Mouse (Mus musculus): Measurements from ENCODE around the gene Cbx3. TPM values are rescaled to one million over a fixed set of nuclear protein-coding genes. Genes with fewer than 3 reads are reported as not detected.
"Not testable (repeated sequence)": the region's sequence is repeated elsewhere in the genome, so short reads cannot be mapped to it uniquely, and the experiment has no call there.

Gene Cbx3
- total RNA-seq, 2 experiments from 2014 or later = 77.3 to 81.0 TPM

DNA sequence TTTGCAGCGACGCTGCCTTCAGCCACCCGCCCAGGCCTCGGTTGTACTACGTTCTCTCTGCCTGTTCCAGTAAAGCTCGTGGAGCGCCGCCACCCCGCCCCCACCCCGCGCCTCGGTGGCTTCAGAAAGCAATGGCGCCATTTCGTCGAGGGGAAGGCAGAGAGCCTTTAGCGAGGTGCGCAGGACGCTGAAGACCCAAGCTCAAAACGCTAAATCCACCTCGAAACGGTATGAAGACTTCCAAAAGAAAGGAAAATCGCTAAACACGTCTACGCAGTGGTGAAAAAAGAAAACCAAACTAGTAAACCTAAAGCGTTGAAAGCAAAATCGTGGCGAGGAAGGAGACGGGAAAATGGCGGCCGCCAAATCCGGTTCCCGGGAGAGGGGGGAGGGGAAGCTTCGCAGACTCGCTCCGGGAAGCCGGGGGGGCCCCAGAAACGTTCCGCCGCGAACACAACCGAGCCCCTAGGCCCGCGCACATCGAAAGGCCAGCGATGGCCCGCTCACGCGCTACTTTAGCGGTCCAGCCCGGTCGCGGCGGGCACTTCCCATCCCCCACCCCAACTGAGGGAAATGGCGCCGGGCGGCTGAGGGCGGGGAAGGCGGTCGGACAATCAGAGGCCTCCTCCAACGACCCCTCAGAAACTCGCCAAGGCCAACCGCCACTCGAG is 1.1 kb upstream of the Cbx3 start:
- DNase-seq = peak; percentile 79 to 80
- intact Hi-C loops (cut with DNase I) = no loop called here

DNA sequence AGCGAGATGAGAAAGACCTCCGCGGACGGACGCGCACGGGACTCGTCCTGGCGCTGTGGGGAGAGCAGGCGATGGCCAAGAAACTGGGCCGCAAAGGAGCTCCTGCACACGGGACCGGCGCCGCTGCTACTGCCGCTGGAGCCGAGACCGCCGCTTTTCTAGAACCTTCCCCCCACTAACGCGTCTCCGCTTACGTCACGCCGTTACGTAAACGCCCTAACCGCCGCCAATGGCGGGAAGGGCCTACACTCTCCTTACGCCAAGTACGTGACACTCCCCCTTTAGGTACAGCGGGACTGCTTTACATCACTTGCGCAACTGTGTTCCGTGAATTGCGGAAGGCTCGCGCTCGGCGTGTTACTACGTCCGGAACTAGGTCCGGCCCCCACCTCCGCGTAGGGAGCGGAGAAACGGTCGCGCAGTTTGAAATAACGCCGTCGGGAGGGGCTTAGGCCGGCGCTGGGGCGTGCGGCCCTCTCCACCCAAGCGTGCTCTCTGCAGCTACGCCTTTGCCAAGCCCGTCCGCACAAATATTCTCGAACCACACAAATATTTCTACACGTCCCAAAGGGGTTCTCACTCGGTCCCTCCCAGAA is 347 bp upstream of the Cbx3 start, which contains the start of gene Hnrnpa2b1:
Gene Hnrnpa2b1 (minus strand): TSS at position 180 of the 596 bp plus-strand sequence.
- DNase-seq = peak; percentile 99 to 100
- intact Hi-C loops (cut with DNase I) = loop anchor here (5.0 kb wide), 1 partner anchor 107 kb away; no protein-coding TSS in a partner anchor

DNA sequence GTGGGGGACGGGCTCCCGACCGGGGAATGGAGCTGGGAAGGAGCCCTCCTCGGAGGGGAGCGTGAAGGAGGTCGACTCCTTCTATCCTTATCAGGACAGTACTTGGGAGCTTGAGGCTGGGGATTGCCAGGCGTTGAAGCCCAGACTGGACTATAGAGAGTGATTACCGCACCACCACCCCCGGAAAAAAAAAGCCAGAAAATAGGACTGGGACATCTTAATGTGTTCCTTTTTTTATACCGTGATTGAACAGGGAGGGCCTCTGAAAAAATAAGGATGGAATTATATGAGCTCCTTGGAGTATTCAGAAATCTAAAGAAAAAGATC is 982 bp downstream of the Cbx3 start:
- no peak for DNase-seq
- intact Hi-C loops (cut with DNase I) = loop anchor here (5.0 kb wide), 1 partner anchor 106 kb away; no protein-coding TSS in a partner anchor

DNA sequence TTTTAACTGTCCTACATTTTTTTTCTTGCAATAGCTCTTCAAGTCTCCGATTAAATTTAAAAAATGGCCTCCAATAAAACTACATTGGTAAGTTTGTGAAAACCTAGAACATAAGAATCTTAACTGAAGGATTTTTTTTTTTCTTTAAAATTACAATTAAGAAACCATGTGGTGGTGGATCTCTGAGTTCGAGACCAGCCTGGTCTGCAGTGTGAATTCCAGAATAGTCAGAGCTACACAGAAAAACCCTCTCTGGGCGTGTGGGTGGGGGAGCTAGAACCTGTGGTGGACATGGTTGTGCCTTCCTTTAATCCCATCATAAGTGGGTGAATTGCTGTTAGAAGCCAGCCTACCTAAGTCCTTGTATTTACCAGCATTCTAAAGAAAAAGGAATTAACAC is 1.6 kb downstream of the Cbx3 start:
- intact Hi-C loops (cut with DNase I) = loop anchor here (5.0 kb wide), 1 partner anchor 106 kb away; no protein-coding TSS in a partner anchor
- no peak for DNase-seq

DNA sequence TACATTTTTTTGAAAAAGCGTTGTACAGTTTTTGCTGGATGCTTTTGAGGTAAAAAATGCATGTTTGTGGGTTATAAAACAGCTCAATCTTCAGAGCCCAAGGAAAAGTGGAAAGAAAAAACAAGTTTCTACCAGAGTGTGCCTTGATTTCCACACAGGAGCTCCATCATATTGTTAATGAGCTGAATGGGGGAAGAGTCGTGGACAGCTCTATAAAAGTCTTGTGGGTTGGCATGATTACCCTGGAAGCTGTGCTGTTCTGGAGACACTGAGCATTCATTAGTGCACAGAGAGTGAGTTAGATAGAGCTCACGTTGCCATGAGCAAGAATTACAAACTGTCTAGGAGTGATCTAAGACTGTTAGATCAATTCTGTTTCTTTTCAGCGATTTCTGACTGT is 2.1 kb downstream of the Cbx3 start:
- DNase-seq = no peak
- intact Hi-C loops (cut with DNase I) = loop anchor here (5.0 kb wide), 1 partner anchor 105 kb away; no protein-coding TSS in a partner anchor

DNA sequence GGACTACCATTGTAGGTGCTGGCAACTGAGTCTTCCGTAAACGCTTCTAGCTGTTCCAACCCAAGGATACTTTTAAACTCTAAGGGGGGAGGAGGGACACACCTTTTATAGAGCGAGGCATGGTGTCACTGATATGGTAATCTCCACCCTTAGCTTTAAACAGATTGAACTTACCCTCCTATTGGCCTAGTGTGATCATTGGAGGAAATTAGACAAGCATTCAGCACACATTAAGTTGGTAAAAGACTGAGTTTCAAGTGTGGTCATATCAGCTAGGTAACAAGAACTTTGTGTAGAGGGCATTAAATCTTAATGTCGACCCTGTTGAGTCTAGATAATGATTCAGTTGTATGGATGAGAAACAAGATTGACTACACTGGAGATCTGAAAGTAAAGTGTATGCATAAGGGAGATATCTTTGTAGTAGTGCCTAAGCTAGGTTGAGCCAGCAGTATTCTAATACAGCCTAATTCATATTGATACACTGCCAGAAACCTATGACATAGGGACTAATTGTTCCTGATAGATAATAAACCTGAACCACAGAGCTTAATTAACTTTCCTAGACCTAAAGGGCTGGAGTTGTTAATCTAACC is 9.1 kb downstream of the Cbx3 start:
- DNase-seq = no peak
- intact Hi-C loops (cut with DNase I) = no loop called here

DNA sequence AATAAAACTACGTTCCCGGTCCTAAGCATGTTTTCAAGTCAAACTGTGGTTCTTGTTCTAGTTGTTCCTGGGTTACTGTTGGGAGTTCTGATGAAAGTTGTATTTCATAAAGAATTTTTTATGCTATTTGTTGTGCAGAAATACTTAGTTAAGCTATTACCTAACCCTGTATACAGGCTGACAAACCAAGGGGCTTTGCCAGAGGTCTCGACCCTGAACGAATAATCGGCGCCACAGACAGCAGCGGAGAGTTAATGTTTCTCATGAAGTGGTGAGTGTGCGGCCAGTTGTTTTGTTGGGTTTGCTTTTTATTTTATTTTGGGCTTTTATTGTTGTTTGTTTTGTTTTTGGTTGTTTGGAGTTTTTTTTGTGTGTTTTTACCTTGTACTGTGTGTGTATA is 11.4 kb downstream of the Cbx3 start:
- intact Hi-C loops (cut with DNase I) = no loop called here

DNA sequence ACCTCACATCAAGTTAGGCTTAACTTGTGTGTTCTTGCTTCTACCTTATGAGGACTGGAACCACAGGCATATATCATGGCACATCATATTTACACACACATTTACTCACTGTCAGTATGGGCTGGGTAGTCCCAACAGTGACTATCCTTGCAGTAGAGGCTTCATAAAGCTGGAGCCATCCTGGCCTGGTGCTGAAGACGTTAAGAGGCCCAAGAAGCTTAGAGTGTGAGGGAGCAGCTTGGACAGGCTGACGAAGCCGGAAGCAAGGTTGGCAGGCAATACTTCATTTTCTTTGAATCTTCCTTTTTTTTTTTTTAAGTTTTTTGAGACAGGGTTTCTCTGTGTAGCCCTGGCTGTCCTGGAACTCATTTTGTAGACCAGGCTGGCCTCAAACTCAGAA is 13.7 kb downstream of the Cbx3 start:
- intact Hi-C loops (cut with DNase I) = no loop called here
- DNase-seq = no peak

More for the DNA sequence above, 11.4 kb downstream of the Cbx3 start:
- DNase-seq = no peak

DNA sequence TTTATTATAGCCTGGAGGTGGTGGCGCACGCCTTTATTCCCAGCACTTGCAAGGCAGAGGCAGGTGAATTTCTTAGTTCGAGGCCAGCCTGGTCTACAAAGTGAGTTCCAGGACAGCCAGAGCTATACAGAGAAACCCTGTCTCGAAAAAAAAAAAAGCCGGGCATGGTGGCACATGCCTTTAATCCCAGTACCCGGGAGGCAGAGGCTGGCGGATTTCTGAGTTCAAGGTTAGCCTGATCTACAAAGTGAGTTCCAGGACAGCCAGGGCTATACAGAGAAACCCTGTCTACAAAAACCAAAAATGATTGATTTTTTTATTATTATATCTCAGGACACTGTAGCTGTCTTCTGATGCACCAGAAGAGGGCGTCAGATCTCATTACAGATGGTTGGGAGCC is 14.4 kb downstream of the Cbx3 start:
- intact Hi-C loops (cut with DNase I); DNase-seq: not testable (repeated sequence)

DNA sequence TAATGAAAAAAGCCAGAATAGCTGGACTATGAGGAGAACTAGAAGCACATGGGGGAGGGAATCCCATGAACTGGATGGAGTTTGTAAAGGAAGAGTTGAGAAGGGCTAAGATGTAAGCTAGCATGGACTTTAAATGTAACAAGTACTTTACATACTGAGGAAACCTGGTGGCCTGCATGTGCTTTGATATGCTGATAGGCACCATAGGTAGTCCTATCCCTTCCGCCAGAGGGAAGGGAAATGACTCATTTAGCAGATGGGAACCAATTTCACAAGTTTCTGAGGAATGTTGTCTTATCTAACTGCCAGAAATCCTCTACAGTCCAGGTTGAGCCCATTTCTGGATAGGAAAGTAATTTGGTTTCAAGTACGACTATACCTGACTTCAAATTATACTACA is 15.5 kb downstream of the Cbx3 start:
- DNase-seq = no peak
- intact Hi-C loops (cut with DNase I) = no loop called here

DNA sequence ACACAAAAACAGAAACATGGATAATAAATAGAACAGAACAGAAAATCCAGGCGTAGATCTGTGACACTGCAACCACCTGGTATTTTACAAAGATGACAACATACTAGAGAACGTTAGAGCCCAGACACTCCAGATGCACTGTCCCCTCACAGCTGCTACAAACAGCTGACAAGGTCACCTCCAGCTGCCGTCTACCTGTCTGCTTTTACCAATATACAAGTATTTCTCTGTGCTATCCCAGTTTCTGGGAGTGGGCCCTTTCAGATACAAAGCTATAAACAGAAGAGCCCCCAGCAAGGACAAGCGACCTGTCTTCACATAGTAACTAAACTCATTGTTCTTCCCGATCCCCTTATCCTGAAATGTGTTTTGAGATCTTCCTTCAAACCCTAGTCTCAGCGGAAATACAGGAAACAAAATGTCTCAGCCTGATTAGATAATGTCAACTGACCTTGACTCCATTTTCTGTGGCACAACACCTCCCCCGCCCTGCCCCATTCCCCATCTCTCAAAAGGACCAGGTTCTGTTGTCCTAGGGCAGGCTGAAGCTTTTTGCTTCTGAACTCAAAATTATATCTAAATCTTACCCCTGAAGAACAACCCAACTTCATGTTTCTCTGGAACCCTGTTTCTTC is 16.0 kb downstream of the Cbx3 start:
- intact Hi-C loops (cut with DNase I) = no loop called here
- no peak for DNase-seq

DNA sequence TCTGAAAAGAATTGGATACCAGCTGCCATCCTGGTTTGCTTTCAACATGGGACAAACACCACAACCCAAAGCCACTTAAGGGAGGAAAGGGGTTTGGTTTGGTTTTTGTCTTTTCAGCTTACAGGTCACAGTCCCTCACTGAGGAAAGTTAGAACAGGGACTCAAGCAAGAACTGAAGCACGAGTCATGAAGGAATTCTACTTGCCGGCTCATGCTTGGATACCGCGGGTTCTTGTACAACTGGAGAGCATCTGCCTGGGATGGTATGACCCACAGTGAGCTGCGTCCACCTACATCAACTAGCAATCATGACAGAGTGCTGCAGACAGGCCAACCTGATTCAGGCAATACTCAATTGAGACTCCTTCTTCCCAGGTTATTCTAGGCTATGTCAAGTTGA is 16.6 kb downstream of the Cbx3 start:
- no peak for DNase-seq
- intact Hi-C loops (cut with DNase I) = no loop called here

DNA sequence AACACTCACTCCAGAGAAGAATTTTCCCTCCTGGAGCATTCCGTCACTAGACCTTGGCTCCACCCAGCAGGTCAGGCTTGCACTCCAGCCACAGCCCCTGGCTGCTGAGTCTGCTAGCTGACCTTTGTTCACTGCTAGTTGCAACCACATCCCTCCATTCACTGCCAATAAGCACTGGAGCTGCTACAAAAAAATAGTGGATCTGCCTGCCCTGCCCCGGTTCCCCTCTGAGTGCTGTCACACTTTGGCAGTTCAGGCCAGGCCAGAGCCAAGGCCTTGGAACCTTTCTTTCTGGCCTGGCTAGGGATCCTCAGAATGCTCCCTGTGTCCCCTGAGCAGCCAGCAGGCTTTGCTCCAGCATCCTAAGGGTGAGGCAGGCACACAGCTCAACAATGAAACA is 19.6 kb downstream of the Cbx3 start:
- DNase-seq = peak; percentile 55 to 65
- intact Hi-C loops (cut with DNase I) = no loop called here

DNA sequence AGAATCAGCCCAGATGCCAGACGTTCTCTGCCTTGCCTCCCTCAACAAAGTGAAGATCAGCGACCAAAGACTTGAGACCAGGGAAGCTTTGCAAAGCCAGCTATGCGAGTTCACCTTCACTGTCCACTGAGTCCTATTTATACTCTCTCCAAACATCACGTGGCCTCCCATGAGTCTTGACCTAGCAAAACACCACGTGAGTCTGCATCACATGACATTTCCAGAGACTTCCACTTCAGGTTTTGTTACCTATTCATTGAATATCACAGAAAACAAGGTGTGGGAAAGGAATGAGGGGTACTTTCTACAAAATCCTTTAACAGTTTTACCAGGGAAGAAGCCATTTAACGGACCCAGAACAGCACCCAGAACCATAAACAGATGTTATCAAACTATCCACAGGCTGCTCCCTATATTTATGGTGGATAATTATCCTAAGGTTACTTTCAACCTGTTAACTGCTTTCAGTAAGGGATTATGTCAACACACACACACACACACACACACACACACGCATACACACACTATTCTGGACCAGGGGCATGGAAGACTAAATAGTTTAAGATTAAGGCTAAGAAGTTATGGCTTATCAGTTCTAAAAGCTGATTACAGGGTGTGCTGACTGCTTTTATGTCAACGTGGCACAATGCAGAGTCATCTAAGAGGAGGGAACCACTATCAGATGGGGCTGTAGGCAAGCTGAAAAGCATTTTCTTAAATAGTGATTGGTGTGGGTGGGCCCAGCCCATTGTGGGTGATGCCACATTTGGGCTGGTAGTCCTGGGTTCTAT is 27.4 kb downstream of the Cbx3 start:
- intact Hi-C loops (cut with DNase I) = no loop called here
- DNase-seq = no peak

DNA sequence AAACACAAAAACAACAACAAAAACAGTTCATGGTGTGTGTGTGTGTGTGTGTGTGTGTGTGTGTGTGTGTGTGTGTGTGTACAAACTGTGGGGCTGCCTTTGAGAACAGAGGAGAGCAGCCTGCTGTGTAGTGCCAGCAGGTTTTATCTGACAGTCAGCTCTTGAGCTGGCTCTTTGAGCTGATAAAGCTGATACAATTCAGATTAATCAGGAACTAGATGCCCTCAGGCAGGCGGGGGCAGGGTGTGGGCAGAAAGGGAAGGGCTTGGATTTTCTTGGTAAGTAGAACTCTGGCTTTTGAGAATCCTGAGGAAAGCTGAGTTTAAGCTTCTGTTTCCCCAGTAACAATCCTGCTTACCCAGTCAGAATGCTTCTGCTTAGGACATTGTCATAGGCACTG is 35.5 kb downstream of the Cbx3 start:
- intact Hi-C loops (cut with DNase I) = no loop called here
- no peak for DNase-seq

DNA sequence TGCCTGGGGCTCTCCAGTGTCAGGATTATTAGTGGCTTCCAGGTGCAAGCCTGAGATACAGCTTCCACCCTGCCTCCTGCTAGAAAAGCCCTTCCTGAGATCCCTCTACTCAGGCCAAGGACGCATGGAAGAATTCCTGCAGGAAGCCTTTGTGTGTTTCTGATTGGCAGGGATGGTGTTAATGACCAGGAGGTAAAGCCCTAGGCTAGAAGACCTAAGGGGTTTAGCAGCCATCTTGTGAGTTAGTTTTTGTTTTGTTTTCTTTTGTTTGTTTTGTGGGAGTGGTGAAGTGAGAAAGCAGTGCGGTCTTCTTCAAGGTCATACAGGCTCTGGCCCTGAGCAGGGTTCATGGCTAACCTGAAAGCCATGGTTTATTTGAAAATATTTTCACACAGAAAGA is 37.4 kb downstream of the Cbx3 start:
- intact Hi-C loops (cut with DNase I) = no loop called here

DNA sequence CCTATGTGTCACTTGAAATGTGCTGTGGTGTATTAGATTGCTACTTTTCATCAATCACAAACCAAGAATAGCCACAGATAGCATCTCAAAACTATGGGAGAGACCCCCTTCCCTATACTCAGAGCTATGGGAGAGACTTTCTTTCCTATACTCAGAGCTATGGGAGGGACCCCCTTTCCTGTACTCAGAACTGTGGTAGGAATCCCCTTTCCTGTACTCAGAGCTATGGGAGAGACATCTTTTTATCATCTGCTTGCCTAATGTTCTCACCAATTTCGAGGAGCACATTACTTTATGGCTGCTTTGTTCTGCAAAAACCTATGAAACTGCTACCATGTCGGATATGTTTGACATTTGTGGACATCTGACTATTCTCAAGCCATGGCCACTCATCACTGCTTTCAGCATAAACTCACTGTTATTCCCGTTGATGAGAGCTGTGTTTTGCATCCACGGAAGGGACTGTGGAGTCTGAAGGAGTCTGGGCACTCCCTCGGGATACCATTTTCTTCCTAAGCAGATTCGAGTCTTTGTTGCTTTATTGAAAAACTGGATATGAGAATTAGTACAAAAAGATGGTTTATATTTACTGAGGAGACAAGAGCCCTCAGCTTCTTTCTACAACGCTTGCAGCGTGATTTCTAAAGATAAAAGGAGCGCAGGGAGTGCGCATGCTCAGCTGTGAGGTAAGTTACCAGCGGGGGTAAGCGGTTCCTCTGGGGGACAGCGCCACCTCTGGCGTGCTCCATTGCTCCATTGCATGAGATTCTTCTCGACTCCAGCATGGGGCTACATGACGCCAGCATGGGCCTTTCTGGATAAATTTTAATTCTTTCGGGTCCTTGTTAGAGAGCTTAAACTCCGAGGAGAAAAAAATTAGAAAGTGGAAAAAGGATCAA is 38.8 kb downstream of the Cbx3 start:
- intact Hi-C loops (cut with DNase I) = loop anchor here (1.0 to 2.0 kb wide), 2 partner anchors 71 to 124 kb away; no protein-coding TSS in a partner anchor
- DNase-seq = peak; percentile 80 to 83

More for the DNA sequence above, 37.4 kb downstream of the Cbx3 start:
- no peak for DNase-seq

DNA sequence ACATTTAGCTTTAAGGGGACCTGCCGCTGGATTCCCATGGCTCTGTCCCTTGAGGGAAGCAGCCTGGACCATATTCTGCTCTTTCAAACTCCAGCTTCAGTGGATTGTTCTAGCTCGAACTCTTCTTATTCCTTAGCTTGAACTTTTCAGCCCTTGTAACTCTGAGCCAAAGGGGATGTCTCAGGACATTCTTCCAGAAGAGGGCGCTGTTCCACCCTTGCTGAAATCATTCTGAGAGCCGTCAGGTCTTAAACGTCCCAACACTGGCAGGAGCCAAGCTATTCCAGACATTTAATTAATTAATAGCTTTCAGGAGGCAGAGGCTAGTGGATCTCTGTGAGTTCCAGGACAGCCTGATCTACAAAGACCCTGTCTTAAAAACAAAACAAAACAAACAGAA is 39.9 kb downstream of the Cbx3 start:
- intact Hi-C loops (cut with DNase I) = no loop called here
- peak; percentile 55 to 76 for DNase-seq

DNA sequence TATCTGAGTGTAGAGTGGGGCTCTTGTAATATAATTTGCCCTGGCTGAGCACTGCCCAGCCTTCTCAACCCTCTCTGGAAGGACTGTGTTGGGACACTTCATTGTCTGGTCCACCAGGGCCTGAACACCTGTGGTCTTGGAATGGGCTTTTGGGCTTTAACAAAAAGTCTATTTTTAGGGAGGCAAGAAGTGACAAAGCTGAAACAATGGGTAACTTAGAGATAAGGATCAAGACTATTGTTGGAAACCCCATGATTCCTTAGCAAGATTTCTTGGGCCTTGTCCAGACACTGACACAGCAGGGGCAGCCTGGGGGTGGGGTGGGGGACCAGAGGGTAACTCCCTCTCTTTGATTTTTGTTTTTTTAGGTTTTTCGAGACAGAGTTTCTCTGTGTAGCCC is 40.8 kb downstream of the Cbx3 start:
- DNase-seq = no peak
- intact Hi-C loops (cut with DNase I) = no loop called here

DNA sequence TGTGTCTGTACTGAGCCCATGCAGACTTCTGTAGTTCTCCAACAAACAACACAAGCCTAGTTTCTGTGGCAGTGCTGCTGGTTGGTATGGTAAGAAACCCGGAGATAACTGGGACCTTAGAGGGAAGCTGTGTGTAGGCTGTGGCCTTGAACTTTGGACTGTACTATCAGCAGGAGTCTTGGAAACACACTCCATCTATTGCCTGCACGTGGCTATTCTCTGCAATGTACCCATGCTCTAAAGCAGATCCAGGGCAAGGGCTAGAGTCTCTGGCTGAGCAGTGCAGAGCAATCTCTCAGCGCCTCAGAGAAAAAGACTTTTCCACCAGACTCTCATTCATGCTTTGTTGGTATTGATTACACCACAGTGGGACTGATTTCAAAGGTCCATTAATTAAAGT is 43.6 kb downstream of the Cbx3 start:
- DNase-seq = no peak
- intact Hi-C loops (cut with DNase I) = no loop called here

Measured in heart, postnatal 14 days (tissue).